Mouse (Mus musculus) kidney, adult 2 months (tissue): ENCODE results near the gene C1qtnf4.

Experiments
- CTCF ChIP-seq: fragments of 200-500 bp; conservative IDR thresholded peaks from 2 replicates; pipeline ENCODE4 v1.5.1; 2011; ENCODE audit warnings: low read depth, mild to moderate bottlenecking, control low read depth, low read length, moderate library complexity, mixed read lengths; ENCODE audit not compliant: insufficient read depth, insufficient read length
- POLR2A ChIP-seq: fragments of 200-500 bp; IDR thresholded peaks from one replicate; pipeline ENCODE4 v1.6.1; 2011; ENCODE audit warnings: low read depth, low read length, control low read depth

- TF ChIP-seq POLR2A = no peak
- no peak for TF ChIP-seq CTCF
These were observed 28.0 kb downstream of the C1qtnf4 start for GRCm38 (mm10) chr2:90913671-90914070.
